Mouse (Mus musculus): ENCODE data around the gene Catsperd. TPM values are rescaled to one million over a fixed set of nuclear protein-coding genes. Genes with fewer than 3 reads are reported as not detected.

Gene Catsperd
- polyA plus RNA-seq, 1 experiment, result 0.97 TPM

GRCm38 (mm10) chr17:56588921-56589320 is 39.0 kb upstream of the Catsperd start:
- peaks cover 15% of the 10 kb centered on the region for H3K4me1 ChIP-seq (ENCODE audit: control insufficient read depth, insufficient read depth, low read length)
- no peak for TF ChIP-seq CTCF (conservative IDR thresholded peaks at IDR 0.05; ENCODE audit: insufficient read depth, insufficient read length, low read depth, low read length)
- TF ChIP-seq POLR2A (IDR thresholded peaks at IDR 0.05; ENCODE audit: low read depth, low read length), result no peak
- no peak for DNase-seq
- H3K36me3 ChIP-seq (ENCODE audit: control insufficient read depth, insufficient read depth, low read length), result peaks cover 4% of the 10 kb centered on the region
- 85% methylated on average over 4 of the region's 4 CpGs for WGBS
- H3K27ac ChIP-seq (ENCODE audit: insufficient read depth, low read depth, low read length), result no peak overlapping the region
- no peaks in the 10 kb centered on the region for H3K27me3 ChIP-seq (replicated peaks; ENCODE audit: control insufficient read depth, insufficient read depth, low read length)
- H3K4me3 ChIP-seq (ENCODE audit: insufficient read depth, low read depth, low read length), result no peak overlapping the region

GRCm38 (mm10) chr17:56592553-56592952 is 35.4 kb upstream of the Catsperd start:
- Histone ChIP-seq H3K4me3 (ENCODE audit: insufficient read depth, low read depth, low read length) (no peak overlapping the region), H3K36me3 (ENCODE audit: control insufficient read depth, insufficient read depth, low read length) (peaks cover 4% of the 10 kb centered on the region), H3K27ac (ENCODE audit: insufficient read depth, low read depth, low read length) (no peak overlapping the region), H3K4me1 (ENCODE audit: control insufficient read depth, insufficient read depth, low read length) (no peaks in the 10 kb centered on the region; the same call in 1 of the 2 replicates), H3K27me3 (replicated peaks; ENCODE audit: control insufficient read depth, insufficient read depth, low read length) (no peaks in the 10 kb centered on the region)
- DNase-seq, result no peak
- TF ChIP-seq POLR2A (IDR thresholded peaks at IDR 0.05; ENCODE audit: low read depth, low read length), result no peak
- no peak for TF ChIP-seq CTCF (conservative IDR thresholded peaks at IDR 0.05; ENCODE audit: insufficient read depth, insufficient read length, low read depth, low read length)

GRCm38 (mm10) chr17:56593527-56594271 is 34.2 kb upstream of the Catsperd start:
- TF ChIP-seq CTCF (conservative IDR thresholded peaks at IDR 0.05; ENCODE audit: insufficient read depth, insufficient read length, low read depth, low read length) (no peak), POLR2A (IDR thresholded peaks at IDR 0.05; ENCODE audit: low read depth, low read length) (no peak)
- H3K27ac ChIP-seq (ENCODE audit: insufficient read depth, low read depth, low read length), result no peak overlapping the region
- DNase-seq, result no peak
- no peaks in the 10 kb centered on the region for H3K4me1 ChIP-seq (ENCODE audit: control insufficient read depth, insufficient read depth, low read length)
- H3K36me3 ChIP-seq (ENCODE audit: control insufficient read depth, insufficient read depth, low read length), result peaks cover 4% of the 10 kb centered on the region
- WGBS, result 67% methylated on average over 8 of the region's 8 CpGs
- H3K4me3 ChIP-seq (ENCODE audit: insufficient read depth, low read depth, low read length), result no peak overlapping the region
- no peaks in the 10 kb centered on the region for H3K27me3 ChIP-seq (replicated peaks; ENCODE audit: control insufficient read depth, insufficient read depth, low read length)

DNA sequence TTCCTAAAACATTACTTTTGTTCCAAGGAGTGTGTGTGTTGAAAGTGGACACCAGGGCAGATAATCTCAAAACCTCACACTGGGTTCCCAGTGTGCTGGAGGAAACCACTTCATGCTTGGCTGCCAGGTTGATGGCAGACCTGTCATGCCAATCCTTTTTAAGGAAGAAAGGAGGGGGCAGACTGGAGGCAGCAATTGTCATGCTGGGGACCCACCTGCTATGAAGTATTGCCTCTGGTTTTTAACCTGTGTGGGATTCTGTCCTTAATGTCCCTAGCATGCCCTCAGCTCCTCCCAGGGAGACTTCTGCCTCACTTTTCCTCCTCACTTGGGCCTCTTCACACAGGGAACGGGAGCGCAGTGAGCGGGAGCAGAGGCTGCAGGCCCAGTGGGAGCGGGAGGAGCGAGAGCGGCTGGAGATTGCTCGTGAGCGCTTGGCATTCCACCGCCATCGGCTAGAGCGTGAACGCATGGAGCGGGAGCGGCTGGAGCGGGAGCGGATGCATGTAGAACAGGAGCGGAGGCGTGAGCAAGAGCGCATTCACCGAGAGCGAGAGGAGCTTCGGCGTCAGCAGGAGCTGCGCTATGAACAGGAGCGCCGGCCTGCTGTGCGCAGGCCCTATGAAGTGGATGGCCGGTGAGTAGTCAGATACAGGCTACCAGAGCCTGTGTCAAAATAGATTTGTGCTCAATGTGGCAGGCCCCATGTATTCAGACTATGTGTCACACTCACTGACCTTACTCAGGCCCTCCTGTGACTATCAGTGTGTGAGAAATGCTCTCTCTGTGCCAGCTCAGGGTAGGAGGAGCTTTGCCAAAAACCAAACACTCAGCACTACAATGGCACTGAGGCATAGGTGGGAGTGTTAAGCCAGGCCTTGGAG is 24.5 kb upstream of the Catsperd start:
- 95% methylated on average over 28 of the region's 28 CpGs for WGBS
- H3K27ac ChIP-seq (ENCODE audit: insufficient read depth, low read depth, low read length), result no peak overlapping the region
- no peaks in the 10 kb centered on the region for H3K27me3 ChIP-seq (replicated peaks; ENCODE audit: control insufficient read depth, insufficient read depth, low read length)
- DNase-seq, result no peak
- 0 out of 2 replicates have a peak, but pooled peaks cover 1% of the 10 kb centered on the region for H3K4me1 ChIP-seq (ENCODE audit: control insufficient read depth, insufficient read depth, low read length)
- TF ChIP-seq POLR2A (IDR thresholded peaks at IDR 0.05; ENCODE audit: low read depth, low read length) (no peak), CTCF (conservative IDR thresholded peaks at IDR 0.05; ENCODE audit: insufficient read depth, insufficient read length, low read depth, low read length) (no peak)
- H3K4me3 ChIP-seq (ENCODE audit: insufficient read depth, low read depth, low read length), result no peak overlapping the region
- peaks cover 8% of the 10 kb centered on the region for H3K36me3 ChIP-seq (ENCODE audit: control insufficient read depth, insufficient read depth, low read length)

DNA sequence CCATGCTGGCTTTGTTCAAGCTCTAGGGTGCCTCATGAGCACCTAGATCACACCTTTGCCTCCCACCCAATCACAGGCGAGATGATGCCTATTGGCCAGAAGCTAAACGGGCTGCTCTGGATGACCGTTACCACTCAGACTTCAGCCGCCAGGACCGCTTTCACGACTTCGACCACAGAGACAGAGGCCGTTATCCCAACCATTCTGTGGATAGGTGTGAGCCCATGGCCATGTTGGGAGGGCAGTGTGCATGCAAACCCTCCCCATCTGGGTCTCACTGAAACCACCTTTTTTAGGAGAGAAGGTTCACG is 23.9 kb upstream of the Catsperd start:
- Histone ChIP-seq H3K27ac (ENCODE audit: insufficient read depth, low read depth, low read length) (no peak overlapping the region), H3K27me3 (replicated peaks; ENCODE audit: control insufficient read depth, insufficient read depth, low read length) (no peaks in the 10 kb centered on the region), H3K36me3 (ENCODE audit: control insufficient read depth, insufficient read depth, low read length) (peaks cover 8% of the 10 kb centered on the region), H3K4me1 (ENCODE audit: control insufficient read depth, insufficient read depth, low read length) (0 out of 2 replicates have a peak, but pooled peaks cover 4% of the 10 kb centered on the region), H3K4me3 (ENCODE audit: insufficient read depth, low read depth, low read length) (no peak overlapping the region)
- DNase-seq, result no peak
- WGBS, result 86% methylated on average over 9 of the region's 9 CpGs
- TF ChIP-seq CTCF (conservative IDR thresholded peaks at IDR 0.05; ENCODE audit: insufficient read depth, insufficient read length, low read depth, low read length), result no peak
- no peak for TF ChIP-seq POLR2A (IDR thresholded peaks at IDR 0.05; ENCODE audit: low read depth, low read length)

DNA sequence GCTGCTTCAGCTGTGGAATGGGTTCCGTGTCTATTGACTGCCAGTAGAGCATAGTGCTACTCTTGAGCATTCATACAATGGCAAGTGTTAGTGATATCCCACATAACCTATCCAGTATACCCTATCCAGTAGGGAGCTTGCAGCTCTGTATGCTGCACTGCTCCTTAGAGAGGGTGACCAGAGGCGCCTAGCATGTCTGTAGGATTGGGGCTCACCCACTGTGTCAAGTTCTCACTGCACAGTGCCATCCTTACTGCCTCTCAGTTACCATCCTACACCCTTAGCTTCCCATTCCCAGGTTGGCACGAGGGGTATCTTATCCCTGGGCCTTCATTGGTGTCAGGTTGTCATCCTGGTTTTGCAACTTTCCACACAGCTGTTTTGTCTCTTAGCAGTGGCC is 23.5 kb upstream of the Catsperd start:
- no peak for DNase-seq
- no peak for TF ChIP-seq CTCF (conservative IDR thresholded peaks at IDR 0.05; ENCODE audit: insufficient read depth, insufficient read length, low read depth, low read length)
- TF ChIP-seq POLR2A (IDR thresholded peaks at IDR 0.05; ENCODE audit: low read depth, low read length), result no peak
- no peak overlapping the region for H3K4me3 ChIP-seq (ENCODE audit: insufficient read depth, low read depth, low read length)
- H3K36me3 ChIP-seq (ENCODE audit: control insufficient read depth, insufficient read depth, low read length), result peaks cover 8% of the 10 kb centered on the region
- no peaks in the 10 kb centered on the region for H3K27me3 ChIP-seq (replicated peaks; ENCODE audit: control insufficient read depth, insufficient read depth, low read length)
- H3K4me1 ChIP-seq (ENCODE audit: control insufficient read depth, insufficient read depth, low read length), result 0 out of 2 replicates have a peak, but pooled peaks cover 4% of the 10 kb centered on the region
- H3K27ac ChIP-seq (ENCODE audit: insufficient read depth, low read depth, low read length), result no peak overlapping the region
- WGBS, result 81% methylated on average over 3 of the region's 3 CpGs

DNA sequence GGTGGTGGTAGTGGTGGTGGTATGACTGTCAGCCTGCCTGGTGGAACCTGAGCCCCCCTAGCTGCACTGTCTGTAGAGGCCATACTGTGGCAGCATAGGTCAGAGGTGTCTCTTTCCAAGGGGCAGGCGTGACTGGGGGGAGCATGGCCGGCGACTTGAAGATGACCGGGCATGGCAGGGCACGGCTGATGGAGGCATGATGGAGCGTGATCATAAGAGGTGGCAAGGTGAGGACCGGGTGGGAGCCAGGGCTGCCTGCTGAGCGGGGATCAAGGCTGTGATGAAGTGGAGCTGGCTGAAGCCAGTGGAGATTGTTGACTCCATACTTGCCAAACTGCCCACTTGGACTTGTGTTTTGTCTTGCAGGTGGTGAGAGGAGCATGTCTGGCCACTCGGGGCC is 22.5 kb upstream of the Catsperd start:
- DNase-seq, result no peak
- TF ChIP-seq POLR2A (IDR thresholded peaks at IDR 0.05; ENCODE audit: low read depth, low read length), result peak; percentile 10
- no peak for TF ChIP-seq CTCF (conservative IDR thresholded peaks at IDR 0.05; ENCODE audit: insufficient read depth, insufficient read length, low read depth, low read length)
- Histone ChIP-seq H3K27ac (ENCODE audit: insufficient read depth, low read depth, low read length) (no peak overlapping the region), H3K4me3 (ENCODE audit: insufficient read depth, low read depth, low read length) (no peak overlapping the region), H3K36me3 (ENCODE audit: control insufficient read depth, insufficient read depth, low read length) (peaks cover 5% of the 10 kb centered on the region), H3K27me3 (replicated peaks; ENCODE audit: control insufficient read depth, insufficient read depth, low read length) (no peaks in the 10 kb centered on the region), H3K4me1 (ENCODE audit: control insufficient read depth, insufficient read depth, low read length) (0 out of 2 replicates have a peak, but pooled peaks cover 4% of the 10 kb centered on the region)
- WGBS, result 76% methylated on average over 9 of the region's 9 CpGs

Data from kidney, adult 2 months (tissue).